Mouse (Mus musculus) liver, embryonic 13.5 days (tissue): Measurements from ENCODE around the gene Cox6b2. TPM values are rescaled to one million over a fixed set of nuclear protein-coding genes. Genes with fewer than 3 reads are reported as not detected.

Experiments
- ATAC-seq: fragments of 200-750 bp; cut with Nextera tagmentation; 2 replicates; pipeline ENCODE4 v1.8.0; 2017; ENCODE audit warnings: low read depth, mild to moderate bottlenecking, moderate number of reproducible peaks, moderate library complexity
- DNase-seq: peaks from one replicate; pipeline ENCODE4 v3.0.0; 2022
- H3K27ac ChIP-seq: fragments of 300-500 bp; sonication (generic); 2 replicates; pipeline ENCODE4 v1.5.1; 2015; ENCODE audit warnings: moderate library complexity, mild to moderate bottlenecking, inconsistent platforms
- H3K27me3 ChIP-seq: fragments of 300-500 bp; sonication (generic); 2 replicates; pipeline ENCODE4 v1.6.1; 2015; ENCODE audit warnings: mild to moderate bottlenecking, inconsistent platforms
- H3K36me3 ChIP-seq: fragments of 300-500 bp; sonication (generic); 2 replicates; pipeline ENCODE4 v1.6.1; 2015; ENCODE audit warnings: mild to moderate bottlenecking, inconsistent platforms
- H3K4me1 ChIP-seq: fragments of 300-500 bp; sonication (generic); replicated peaks from 2 replicates; pipeline ENCODE4 v1.6.1; 2015; ENCODE audit warnings: inconsistent platforms
- H3K4me2 ChIP-seq: fragments of 300-500 bp; sonication (generic); 2 replicates; pipeline ENCODE4 v1.6.1; 2015; ENCODE audit warnings: inconsistent platforms, mild to moderate bottlenecking, moderate library complexity
- H3K4me3 ChIP-seq: fragments of 300-500 bp; sonication (generic); replicated peaks from 2 replicates; pipeline ENCODE4 v1.5.1; 2015; ENCODE audit warnings: mild to moderate bottlenecking, inconsistent platforms
- H3K9ac ChIP-seq: fragments of 300-500 bp; sonication (generic); 2 replicates; pipeline ENCODE4 v1.6.1; 2015; ENCODE audit warnings: mild to moderate bottlenecking, inconsistent platforms
- H3K9me3 ChIP-seq: fragments of 300-500 bp; sonication (generic); replicated peaks from 2 replicates; pipeline ENCODE4 v1.6.1; 2016; ENCODE audit warnings: inconsistent platforms
- WGBS: fragments of 180-500 bp; shearing (Covaris S2); methylation state at CpG from one replicate; pipeline ENCODE4 v1.1.7; 2015; ENCODE audit not compliant: insufficient replicate concordance; 5-methylcytosine and 5-hydroxymethylcytosine counted together
- polyA plus RNA-seq: library from polyadenylated mRNA; unstranded; fragments of >200 nt; fragmentation: Nextera tagmentation; extraction: Ambion mirVana; gene quantifications from 2 replicates; pipeline ENCODE4 v1.2.1, GENCODE M21; 2015

Gene Cox6b2
- polyA plus RNA-seq, 1 experiment from 2014 or later, result 105 TPM

DNA sequence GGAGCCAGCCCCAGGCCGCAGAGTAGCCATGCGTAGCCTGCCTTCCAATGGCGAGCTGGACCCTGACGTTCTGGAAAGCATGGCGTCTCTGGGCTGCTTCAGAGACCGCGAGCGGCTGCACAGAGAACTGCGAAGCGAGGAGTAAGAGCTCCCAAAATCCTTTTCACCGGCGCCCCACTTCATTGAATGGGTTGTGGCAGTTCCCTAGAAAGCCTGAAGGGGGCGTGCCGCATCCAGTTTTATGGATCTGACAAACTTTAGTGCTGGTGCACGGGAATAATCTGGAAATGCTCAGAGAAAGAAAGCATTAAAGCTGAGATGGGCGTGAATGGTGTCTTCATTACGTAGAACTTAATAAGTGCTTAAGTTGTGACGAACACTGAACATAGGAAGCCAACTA lies 47.8 kb downstream of the Cox6b2 start:
- peaks cover 25% of the 10 kb centered on the region for H3K27me3 ChIP-seq
- WGBS, result 29% methylated on average over 18 of the region's 18 CpGs
- H3K4me3 ChIP-seq, result no peak overlapping the region
- peak; percentile 34 for DNase-seq
- H3K9me3 ChIP-seq, result no peaks in the 10 kb centered on the region
- 0 out of 2 replicates have a peak, but pooled peaks have one; percentile 21 for ATAC-seq
- peaks cover 8% of the 10 kb centered on the region for H3K4me1 ChIP-seq
- H3K9ac ChIP-seq, result peak overlapping the region; percentile 41; the same call in 1 of the 2 replicates
- no peak overlapping the region for H3K27ac ChIP-seq
- H3K36me3 ChIP-seq, result no peaks in the 10 kb centered on the region
- H3K4me2 ChIP-seq, result peak overlapping the region; percentile 38

DNA sequence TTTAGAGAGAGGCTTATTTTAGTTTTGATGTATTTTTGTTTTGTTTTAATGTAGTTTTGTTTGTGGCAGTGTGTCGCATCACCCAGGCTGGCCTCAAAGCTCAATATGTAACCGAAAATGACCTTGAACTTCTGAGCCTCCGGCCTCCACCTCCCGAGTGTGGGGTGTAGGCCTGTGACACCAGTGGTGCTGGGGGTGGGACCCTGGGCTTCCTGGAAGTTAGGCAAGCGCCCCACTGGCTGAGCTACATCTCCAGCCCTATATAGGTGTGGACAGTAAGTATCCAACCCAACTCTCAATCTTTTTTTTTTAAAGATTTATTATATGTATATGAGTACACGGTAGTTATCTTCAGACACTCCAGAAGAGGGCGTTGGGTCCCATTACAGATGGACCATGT lies 49.7 kb downstream of the Cox6b2 start:
- H3K4me3 ChIP-seq, result no peak overlapping the region
- H3K9ac ChIP-seq, result no peak overlapping the region
- ATAC-seq (no peak), DNase-seq (no peak)
- H3K36me3 ChIP-seq, result no peaks in the 10 kb centered on the region
- 75% methylated on average over 7 of the region's 7 CpGs for WGBS
- H3K4me1 ChIP-seq, result peaks cover 8% of the 10 kb centered on the region
- H3K9me3 ChIP-seq, result no peaks in the 10 kb centered on the region
- H3K27me3 ChIP-seq, result peaks cover 21% of the 10 kb centered on the region
- H3K4me2 ChIP-seq, result no peak overlapping the region
- H3K27ac ChIP-seq, result no peak overlapping the region

DNA sequence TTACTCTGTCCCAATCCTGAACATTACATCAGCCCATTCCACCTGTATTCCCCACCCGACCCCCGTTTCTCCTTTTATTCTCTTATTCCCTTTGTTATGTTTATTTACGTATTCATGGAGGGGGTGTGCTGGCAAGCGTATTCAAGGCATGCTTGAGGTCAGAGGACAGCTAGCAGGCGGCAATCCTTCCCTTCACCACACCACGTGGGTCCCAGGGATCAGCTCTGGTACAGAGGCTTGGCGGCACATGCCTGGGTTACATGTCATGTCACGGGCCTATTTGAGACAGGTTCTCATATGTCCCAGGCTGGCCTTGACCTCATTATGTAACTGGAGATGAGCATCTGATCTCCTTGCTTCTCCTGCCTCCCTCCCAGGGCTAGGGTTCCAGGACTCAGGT lies 50.6 kb downstream of the Cox6b2 start:
- no peaks in the 10 kb centered on the region for H3K9me3 ChIP-seq
- no peak for ATAC-seq

More for the DNA sequence above, 50.6 kb downstream of the Cox6b2 start:
- Histone ChIP-seq H3K36me3 (no peaks in the 10 kb centered on the region), H3K27me3 (peaks cover 13% of the 10 kb centered on the region), H3K4me2 (no peak overlapping the region), H3K4me3 (no peak overlapping the region), H3K4me1 (peaks cover 8% of the 10 kb centered on the region), H3K27ac (no peak overlapping the region), H3K9ac (no peak overlapping the region)
- DNase-seq, result no peak
- 67% methylated on average over 8 of the region's 8 CpGs for WGBS

Other genes starting within 250 kb of the Cox6b2 start
- gene Tnnt1, start 236.7 kb downstream of the Cox6b2 start, polyA plus RNA-seq, result 13.2 and 13.4 TPM in 2 replicates
- 1.1 and 4.5 TPM in 2 replicates for gene Tnni3, start 228.9 kb downstream of the Cox6b2 start, polyA plus RNA-seq
- gene Dnaaf3, start 220.6 kb downstream of the Cox6b2 start, polyA plus RNA-seq, result 0.13 and 0.24 TPM in 2 replicates
- gene Syt5, start 205.6 kb downstream of the Cox6b2 start, polyA plus RNA-seq, result 0.39 and 0.46 TPM in 2 replicates
- not detected in 2 replicates for gene Ptprh, start 149.1 kb downstream of the Cox6b2 start, polyA plus RNA-seq
- gene Tmem86b, start 121.7 kb downstream of the Cox6b2 start, polyA plus RNA-seq, result 22.6 and 25.1 TPM in 2 replicates
- 5.7 and 7.1 TPM in 2 replicates for gene Ppp6r1, start 94.1 kb downstream of the Cox6b2 start, polyA plus RNA-seq
- 77.8 and 83.4 TPM in 2 replicates for gene Hspbp1, start 68.0 kb downstream of the Cox6b2 start, polyA plus RNA-seq
- gene Brsk1, start 62.5 kb downstream of the Cox6b2 start, polyA plus RNA-seq, result 0.08 and 0.10 TPM in 2 replicates
- gene Tmem150b, start 27.8 kb downstream of the Cox6b2 start, polyA plus RNA-seq, result 0.09 and 0.15 TPM in 2 replicates
- gene Kmt5c, start 13.0 kb downstream of the Cox6b2 start, polyA plus RNA-seq, result 61.6 and 63.9 TPM in 2 replicates
- not detected in 2 replicates for gene Fam71e2, start 18.2 kb upstream of the Cox6b2 start, polyA plus RNA-seq
- 0.05 TPM in 1 of 2 replicates, not detected in the other for gene Il11, start 29.8 kb upstream of the Cox6b2 start, polyA plus RNA-seq
- gene Tmem190, start 29.8 kb upstream of the Cox6b2 start, polyA plus RNA-seq, result 0.44 TPM in 1 of 2 replicates, not detected in the other
- gene Tmem238, start 36.6 kb upstream of the Cox6b2 start, polyA plus RNA-seq, result 13.7 and 14.6 TPM in 2 replicates
- gene Rpl28, start 39.8 kb upstream of the Cox6b2 start, polyA plus RNA-seq, result 242 and 279 TPM in 2 replicates
- gene Ube2s, start 59.5 kb upstream of the Cox6b2 start, polyA plus RNA-seq, result 282 and 292 TPM in 2 replicates
- not detected in 2 replicates for gene Shisa7, start 91.6 kb upstream of the Cox6b2 start, polyA plus RNA-seq
- 3.1 and 3.8 TPM in 2 replicates for gene Isoc2b, start 117.2 kb upstream of the Cox6b2 start, polyA plus RNA-seq
- gene Isoc2a, start 124.1 kb upstream of the Cox6b2 start, polyA plus RNA-seq, result 0.45 and 0.52 TPM in 2 replicates
- 0.07 TPM in 1 of 2 replicates, not detected in the other for gene Gm36210, start 153.4 kb upstream of the Cox6b2 start, polyA plus RNA-seq
- gene Zfp628, start 162.1 kb upstream of the Cox6b2 start, polyA plus RNA-seq, result 1.4 and 1.6 TPM in 2 replicates
- gene Nat14, start 168.9 kb upstream of the Cox6b2 start, polyA plus RNA-seq, result 0.57 and 0.67 TPM in 2 replicates
- 0.03 and 0.09 TPM in 2 replicates for gene Ssc5d, start 172.7 kb upstream of the Cox6b2 start, polyA plus RNA-seq
- gene Sbk2, start 211.3 kb upstream of the Cox6b2 start, polyA plus RNA-seq, result not detected in 2 replicates
- not detected in 2 replicates for gene Sbk3, start 218.1 kb upstream of the Cox6b2 start, polyA plus RNA-seq
- 4.0 TPM in 2 replicates for gene Zfp579, start 243.1 kb upstream of the Cox6b2 start, polyA plus RNA-seq